Mouse (Mus musculus) cerebellum, adult 2 months (tissue): ENCODE data around the gene Rps6ka4. TPM values are rescaled to one million over a fixed set of nuclear protein-coding genes. Genes with fewer than 3 reads are reported as not detected.

Source experiments
- DNase-seq, 2 experiments: peaks; one replicate each; pipeline ENCODE4 v3.0.0; 2021
- H3K27ac ChIP-seq: fragments of 200-500 bp; 2 replicates; pipeline ENCODE4 v1.5.1; 2012; ENCODE audit warnings: low read length, control low read depth, inconsistent platforms; ENCODE audit not compliant: insufficient read depth
- H3K27me3 ChIP-seq: fragments of 200-500 bp; 2 replicates; pipeline ENCODE4 v1.6.1; 2012; ENCODE audit warnings: inconsistent platforms, mild to moderate bottlenecking, low read length, moderate library complexity; ENCODE audit not compliant: control insufficient read depth, insufficient read depth
- H3K4me1 ChIP-seq: fragments of 200-500 bp; 2 replicates; pipeline ENCODE4 v1.6.1; 2011; ENCODE audit warnings: low read length; ENCODE audit not compliant: control insufficient read depth, insufficient read depth
- H3K4me3 ChIP-seq: fragments of 200-500 bp; replicated peaks from 2 replicates; pipeline ENCODE3; 2011; ENCODE audit warnings: mild to moderate bottlenecking, low read depth, low read length, control low read depth; ENCODE audit not compliant: insufficient read depth
- CTCF ChIP-seq: fragments of 200-500 bp; IDR thresholded peaks from 2 replicates; pipeline ENCODE4 v1.5.1; 2011; ENCODE audit warnings: low read depth, mild to moderate bottlenecking, control low read depth, low read length, moderate library complexity, borderline replicate concordance; ENCODE audit not compliant: insufficient read depth
- POLR2A ChIP-seq: fragments of 200-500 bp; IDR thresholded peaks from 2 replicates; pipeline ENCODE4 v1.6.1; 2011; ENCODE audit warnings: low read length, control low read depth, borderline replicate concordance; ENCODE audit not compliant: insufficient read depth
- WGBS: fragments of 180-500 bp; shearing (Covaris S2); methylation state at CpG from one replicate; pipeline ENCODE4 v1.1.7; 2018; 5-methylcytosine and 5-hydroxymethylcytosine counted together
- polyA plus RNA-seq: library from polyadenylated mRNA; depleted of rRNA; stranded (reverse); fragments of >200 nt; gene quantifications from 2 replicates; pipeline ENCODE4 v1.2.3, GENCODE M21; 2012

The Rps6ka4 gene
- polyA plus RNA-seq, 1 experiment: 26.3 TPM

DNA sequence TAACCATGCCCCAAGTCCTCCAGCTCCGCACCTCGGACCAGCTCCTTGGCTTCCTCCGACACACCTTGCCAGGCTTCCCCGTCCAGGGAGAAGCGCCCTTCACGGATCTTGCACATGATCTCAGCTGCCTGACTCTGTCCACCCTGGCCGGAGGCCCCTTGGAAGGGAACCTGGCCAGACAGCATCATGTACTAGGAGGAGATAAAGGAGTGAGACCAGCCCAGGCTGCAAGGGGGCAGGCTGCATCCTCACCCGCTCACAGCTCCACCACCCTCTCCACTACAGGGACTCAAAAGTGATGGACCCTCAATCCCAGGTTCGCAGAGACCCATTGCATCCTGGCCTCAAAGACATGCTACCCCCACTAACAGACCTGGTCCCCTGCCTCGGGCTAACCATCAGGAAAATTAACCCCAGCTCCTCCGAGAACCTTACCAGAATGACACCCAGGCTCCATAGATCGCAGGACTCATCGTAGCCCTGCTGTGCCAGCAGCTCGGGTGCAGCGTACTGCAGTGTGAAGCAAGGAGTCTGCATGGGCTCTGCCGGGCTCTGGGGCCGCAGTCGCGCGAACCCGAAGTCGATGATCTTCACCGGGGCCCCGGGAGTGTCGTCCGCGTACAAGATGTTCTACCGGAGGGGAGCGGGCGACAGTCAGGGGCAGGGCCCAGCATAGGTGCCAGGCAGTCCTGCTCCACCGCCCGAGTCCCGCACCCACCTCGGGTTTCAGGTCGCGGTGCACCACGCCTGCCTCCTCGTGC, 9.7 kb downstream of the Rps6ka4 start:
- TF ChIP-seq CTCF: no peak
- no peak for TF ChIP-seq POLR2A
- H3K4me3 ChIP-seq: no peak overlapping the region
- no peak for DNase-seq
- no peak overlapping the region for H3K27ac ChIP-seq
- H3K27me3 ChIP-seq: no peaks in the 10 kb centered on the region
- H3K4me1 ChIP-seq: no peaks in the 10 kb centered on the region
- 53% methylated on average over 38 of the region's 38 CpGs for WGBS

DNA sequence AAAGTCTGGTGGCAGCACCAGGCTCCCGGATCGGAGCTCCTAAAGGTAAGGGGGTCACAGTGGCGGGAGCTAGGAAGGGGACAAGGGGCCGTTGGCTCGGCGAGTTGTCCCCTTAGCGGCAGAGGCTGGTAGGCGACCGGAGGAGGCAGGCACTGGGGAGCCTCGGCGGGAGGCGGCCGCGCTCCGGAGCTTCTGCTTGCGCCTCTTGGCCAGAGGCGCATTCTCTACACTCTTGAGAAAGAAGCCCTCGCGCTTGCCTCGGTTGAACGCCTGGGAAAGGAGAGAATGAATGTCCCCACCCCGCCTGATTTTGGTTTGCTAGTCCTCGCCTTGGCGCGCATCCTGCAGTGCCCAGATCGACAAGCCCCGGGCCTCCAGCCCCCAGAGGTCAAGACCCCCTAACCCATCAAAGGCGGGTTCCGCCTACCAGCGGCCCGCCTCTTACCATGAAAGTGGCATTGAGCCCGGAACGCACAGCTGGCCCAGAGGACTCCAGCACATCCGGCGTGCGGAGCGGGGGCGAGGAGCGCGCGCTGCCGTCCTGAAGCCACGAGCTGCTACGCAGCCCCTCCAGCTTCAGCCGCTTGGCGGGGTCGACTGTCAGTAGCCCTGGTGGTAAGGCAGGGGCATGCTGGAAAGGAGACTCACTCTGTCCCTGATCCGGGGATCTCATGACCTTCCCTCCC, 10.4 kb downstream of the Rps6ka4 start:
- H3K4me1 ChIP-seq: no peaks in the 10 kb centered on the region
- TF ChIP-seq CTCF: no peak
- no peak for TF ChIP-seq POLR2A
- no peak overlapping the region for H3K4me3 ChIP-seq
- WGBS: 58% methylated on average over 48 of the region's 48 CpGs
- DNase-seq: no peak
- no peak overlapping the region for H3K27ac ChIP-seq
- H3K27me3 ChIP-seq: no peaks in the 10 kb centered on the region

DNA sequence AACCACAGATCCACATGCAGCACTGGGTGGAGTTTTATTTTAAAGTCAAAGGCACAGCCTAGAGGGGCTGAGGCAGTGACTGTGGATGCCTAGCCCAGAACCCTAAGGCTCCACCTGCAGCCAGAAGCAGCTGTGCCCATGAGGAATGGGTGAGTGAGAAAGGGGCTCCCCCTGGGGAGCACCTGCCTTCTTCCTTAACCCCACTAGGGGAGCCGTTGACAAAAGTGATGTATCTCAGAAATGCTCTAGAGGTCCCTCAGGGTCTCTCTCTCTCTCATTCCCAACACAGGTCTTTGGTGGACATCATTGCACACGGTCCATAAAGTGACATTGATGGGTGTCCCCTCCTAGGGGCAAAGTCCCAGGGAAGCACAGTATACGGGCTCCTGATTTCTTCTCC, 11.4 kb downstream of the Rps6ka4 start:
- H3K4me1 ChIP-seq: no peaks in the 10 kb centered on the region
- WGBS: 59% methylated on average over 3 of the region's 3 CpGs
- H3K4me3 ChIP-seq: no peak overlapping the region
- no peak for DNase-seq
- TF ChIP-seq POLR2A: no peak
- no peak for TF ChIP-seq CTCF
- no peaks in the 10 kb centered on the region for H3K27me3 ChIP-seq
- no peak overlapping the region for H3K27ac ChIP-seq

DNA sequence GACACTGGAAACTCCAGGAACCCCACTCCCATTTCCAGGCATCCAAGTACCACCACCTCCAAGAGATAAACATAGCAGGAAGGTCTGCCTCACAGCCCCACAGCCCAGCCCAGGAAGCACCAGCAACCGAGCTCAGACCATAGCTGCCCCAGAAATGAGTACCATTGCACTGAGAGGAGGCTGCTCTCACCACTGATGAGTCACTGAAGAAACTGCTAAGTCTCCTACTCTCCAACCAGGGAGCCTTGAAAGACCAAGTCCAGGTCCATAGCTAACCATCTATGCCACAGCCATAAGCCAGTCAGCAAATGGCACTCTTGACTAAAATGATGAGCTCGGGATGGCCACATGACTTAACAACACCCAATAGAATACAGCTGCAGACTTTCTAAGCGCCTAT, 13.8 kb downstream of the Rps6ka4 start:
- TF ChIP-seq POLR2A (no peak), CTCF (no peak)
- 85% methylated on average over 3 of the region's 3 CpGs for WGBS
- no peak for DNase-seq

DNA sequence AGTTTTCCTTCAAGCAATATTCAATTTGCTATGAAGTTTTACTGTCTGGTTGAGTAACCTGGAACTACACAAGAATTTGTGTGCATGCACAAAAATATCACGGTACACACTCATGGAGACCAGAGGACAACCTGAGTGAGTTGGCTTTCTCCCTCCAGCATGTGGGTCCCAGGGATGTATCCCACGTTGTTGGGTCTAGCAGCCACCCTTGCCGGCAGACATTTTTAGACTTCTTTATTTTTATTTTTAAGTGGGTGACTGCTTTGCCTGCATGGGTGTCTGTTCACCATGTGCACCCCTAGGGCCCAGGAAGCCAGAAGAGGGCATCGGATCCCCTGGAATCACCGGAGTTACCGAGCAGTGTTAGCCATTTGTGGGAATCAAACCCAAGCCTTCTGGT, 15.1 kb downstream of the Rps6ka4 start:
- Histone ChIP-seq H3K4me1 (no peaks in the 10 kb centered on the region), H3K27ac (no peak overlapping the region), H3K27me3 (no peaks in the 10 kb centered on the region), H3K4me3 (no peak overlapping the region)
- TF ChIP-seq CTCF (no peak), POLR2A (no peak)
- 84% methylated on average over 6 of the region's 6 CpGs for WGBS
- no peak for DNase-seq

More for the DNA sequence above, 13.8 kb downstream of the Rps6ka4 start:
- no peak overlapping the region for H3K27ac ChIP-seq
- H3K4me1 ChIP-seq: no peaks in the 10 kb centered on the region
- no peaks in the 10 kb centered on the region for H3K27me3 ChIP-seq
- no peak overlapping the region for H3K4me3 ChIP-seq

DNA sequence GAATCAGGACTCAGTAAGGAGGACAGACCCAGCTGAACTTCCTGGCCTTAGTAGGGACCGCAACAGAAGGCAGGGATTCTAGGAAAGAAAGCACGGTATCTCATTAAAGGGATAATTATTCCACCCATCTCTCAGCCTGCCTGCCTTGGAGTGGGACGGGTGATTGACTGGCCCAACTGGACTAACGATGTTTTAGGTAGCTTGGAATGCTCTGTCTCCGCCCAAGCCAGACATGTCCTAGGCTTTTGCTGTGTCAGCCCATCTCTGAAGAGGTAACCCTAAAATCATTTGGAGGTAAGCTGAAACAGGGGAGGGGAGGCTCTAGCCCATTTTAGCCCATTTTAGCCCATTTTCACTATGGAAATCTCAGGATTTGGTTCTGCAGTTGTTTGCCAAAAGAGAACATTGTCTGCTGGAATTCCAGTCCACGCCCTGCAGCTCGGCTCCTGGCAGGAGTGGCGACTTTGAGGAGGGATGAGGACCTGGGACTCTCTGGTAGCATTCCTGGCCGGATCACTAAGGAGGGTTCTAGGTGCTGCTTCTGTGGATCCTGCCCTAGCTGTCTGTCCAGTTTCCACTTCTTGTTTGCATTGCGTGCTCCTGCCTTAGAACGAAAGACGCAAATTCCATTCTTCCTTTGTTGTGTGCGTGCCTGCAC, 19.8 kb downstream of the Rps6ka4 start:
- TF ChIP-seq POLR2A (no peak), CTCF (no peak)
- DNase-seq: no peak
- H3K4me3 ChIP-seq: no peak overlapping the region
- H3K27me3 ChIP-seq: no peaks in the 10 kb centered on the region
- H3K27ac ChIP-seq: no peak overlapping the region
- no peaks in the 10 kb centered on the region for H3K4me1 ChIP-seq
- WGBS: 84% methylated on average over 13 of the region's 13 CpGs

DNA sequence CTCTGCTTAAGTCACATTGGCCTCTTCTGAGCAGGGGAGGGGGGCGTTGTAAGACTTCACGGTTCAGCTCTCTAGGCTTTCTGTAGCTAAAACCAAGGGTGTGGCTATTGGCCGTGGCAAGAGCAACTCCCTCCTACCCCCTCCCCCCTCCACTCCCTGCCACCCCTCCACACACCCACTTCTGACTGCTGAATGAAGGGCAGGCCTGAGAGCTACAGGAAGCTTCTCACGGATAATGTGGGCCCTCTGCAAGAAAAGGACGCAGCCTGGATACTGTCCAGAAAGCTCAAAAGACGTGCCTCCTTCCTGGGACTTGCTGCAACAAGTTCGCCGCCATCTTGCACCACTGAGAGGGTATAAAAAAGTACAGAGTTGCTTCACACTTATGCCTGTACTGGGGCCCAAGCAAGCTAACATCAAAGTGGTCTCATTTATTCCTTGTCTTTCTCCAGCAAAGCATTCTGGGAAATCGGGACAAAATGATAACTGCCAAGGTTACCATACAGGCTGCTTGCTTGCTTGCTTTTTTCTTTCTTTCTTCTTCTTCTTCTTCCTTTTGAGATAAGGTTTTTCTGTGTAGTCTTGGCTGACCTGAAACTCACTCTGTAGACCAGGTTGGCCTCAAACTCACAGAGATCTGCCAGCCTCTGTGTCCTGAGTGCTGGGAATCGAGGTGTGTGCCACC, 21.2 kb downstream of the Rps6ka4 start:
- Histone ChIP-seq H3K27me3 (no peaks in the 10 kb centered on the region), H3K4me1 (no peaks in the 10 kb centered on the region), H3K4me3 (no peak overlapping the region), H3K27ac (no peak overlapping the region)
- no peak for DNase-seq
- TF ChIP-seq CTCF (no peak), POLR2A (no peak)
- 32% methylated on average over 10 of the region's 10 CpGs for WGBS
